Mouse (Mus musculus) cortical plate, adult 2 months (tissue): ENCODE data around the gene Tyw3. TPM values are rescaled to one million over a fixed set of nuclear protein-coding genes. Genes with fewer than 3 reads are reported as not detected.
"Not testable (repeated sequence)": the region's sequence is repeated elsewhere in the genome, so short reads cannot be mapped to it uniquely, and the experiment has no call there.

Experiments
- H3K27ac ChIP-seq: fragments of 200-500 bp; 2 replicates; pipeline ENCODE4 v1.5.1; 2012; ENCODE audit warnings: low read length, control low read depth, inconsistent platforms; ENCODE audit not compliant: insufficient read depth
- H3K4me1 ChIP-seq: fragments of 200-500 bp; 2 replicates; pipeline ENCODE4 v1.6.1; 2011; ENCODE audit warnings: low read length; ENCODE audit not compliant: control insufficient read depth, insufficient read depth
- H3K4me3 ChIP-seq: fragments of 200-500 bp; 2 replicates; pipeline ENCODE4 v1.5.1; 2011; ENCODE audit warnings: mild to moderate bottlenecking, low read length, control low read depth; ENCODE audit not compliant: insufficient read depth
- CTCF ChIP-seq: fragments of 200-500 bp; IDR thresholded peaks from 2 replicates; pipeline ENCODE4 v1.5.1; 2011; ENCODE audit warnings: mild to moderate bottlenecking, control low read depth, low read length; ENCODE audit not compliant: insufficient read depth; ENCODE audit errors: extremely low read depth
- POLR2A ChIP-seq: fragments of 200-500 bp; IDR thresholded peaks from 2 replicates; pipeline ENCODE4 v1.6.1; 2011; ENCODE audit warnings: mild to moderate bottlenecking, low read length, control low read depth; ENCODE audit not compliant: insufficient read depth; ENCODE audit errors: extremely low read depth
- polyA plus RNA-seq: library from polyadenylated mRNA; depleted of rRNA; stranded (reverse); fragments of >200 nt; gene quantifications from 2 replicates; pipeline ENCODE4 v1.2.3, GENCODE M21; 2012; rRNA removed

Gene Tyw3
- 17.7 and 20.7 TPM in 2 replicates for polyA plus RNA-seq

- peak within 1 kb of the TSS; percentile 67 for H3K27ac ChIP-seq
- TF ChIP-seq POLR2A (no peak; the same call in 1 of the 2 replicates), CTCF (peak; percentile 40)
Measured at GRCm38 (mm10) chr3:154596934-154597554, at the start of gene Tyw3. Tyw3 (minus strand) TSS chr3:154597104.

GRCm38 (mm10) chr3:154633091-154633490, 36.2 kb upstream of the Tyw3 start:
- Histone ChIP-seq H3K27ac (no peak overlapping the region), H3K4me3 (no peak overlapping the region), H3K4me1 (no peaks in the 10 kb centered on the region)
- no peak for TF ChIP-seq CTCF
- no peak for TF ChIP-seq POLR2A

More at GRCm38 (mm10) chr3:154596934-154597554, at the start of gene Tyw3:
- H3K4me3 ChIP-seq = peak within 1 kb of the TSS; percentile 77
- H3K4me1 ChIP-seq = peaks cover 4% of the 10 kb centered on the region

- not testable (repeated sequence) for H3K4me3 ChIP-seq, H3K4me1 ChIP-seq, H3K27ac ChIP-seq
Measured at GRCm38 (mm10) chr3:154631281-154631680, 34.4 kb upstream of the Tyw3 start.

GRCm38 (mm10) chr3:154628284-154628683, 31.4 kb upstream of the Tyw3 start:
- Histone ChIP-seq H3K27ac (no peak overlapping the region), H3K4me1 (no peaks in the 10 kb centered on the region), H3K4me3 (no peak overlapping the region)
- TF ChIP-seq POLR2A (no peak), CTCF (no peak)

GRCm38 (mm10) chr3:154616106-154616505, 19.2 kb upstream of the Tyw3 start:
- H3K4me3 ChIP-seq = no peak overlapping the region
- H3K27ac ChIP-seq = no peak overlapping the region
- H3K4me1 ChIP-seq = no peaks in the 10 kb centered on the region
- no peak for TF ChIP-seq CTCF
- no peak for TF ChIP-seq POLR2A

GRCm38 (mm10) chr3:154615304-154615703, 18.4 kb upstream of the Tyw3 start:
- Histone ChIP-seq H3K4me3 (no peak overlapping the region), H3K4me1 (no peaks in the 10 kb centered on the region), H3K27ac (no peak overlapping the region)
- TF ChIP-seq CTCF (no peak), POLR2A (no peak)

- no peak for TF ChIP-seq POLR2A
- no peak for TF ChIP-seq CTCF
- no peak overlapping the region for H3K4me3 ChIP-seq
- H3K4me1 ChIP-seq = no peaks in the 10 kb centered on the region
- H3K27ac ChIP-seq = no peak overlapping the region
Measured at GRCm38 (mm10) chr3:154614771-154615170, 17.9 kb upstream of the Tyw3 start.

- H3K4me1 ChIP-seq = no peaks in the 10 kb centered on the region
- H3K4me3 ChIP-seq = no peak overlapping the region
- H3K27ac ChIP-seq = no peak overlapping the region
- TF ChIP-seq POLR2A (no peak), CTCF (no peak)
Measured at GRCm38 (mm10) chr3:154611888-154612287, 15.0 kb upstream of the Tyw3 start.

- TF ChIP-seq CTCF (no peak), POLR2A (no peak)
Measured at GRCm38 (mm10) chr3:154607896-154608295, 11.0 kb upstream of the Tyw3 start.

GRCm38 (mm10) chr3:154604871-154605270, 8.0 kb upstream of the Tyw3 start:
- Histone ChIP-seq H3K4me3 (no peak overlapping the region), H3K27ac (no peak overlapping the region), H3K4me1 (no peaks in the 10 kb centered on the region)
- TF ChIP-seq POLR2A (no peak), CTCF (no peak)

More at GRCm38 (mm10) chr3:154607896-154608295, 11.0 kb upstream of the Tyw3 start:
- H3K27ac ChIP-seq = no peak overlapping the region
- no peaks in the 10 kb centered on the region for H3K4me1 ChIP-seq
- H3K4me3 ChIP-seq = no peak overlapping the region

GRCm38 (mm10) chr3:154602141-154602540, 5.2 kb upstream of the Tyw3 start:
- no peak overlapping the region for H3K27ac ChIP-seq
- peaks cover 2% of the 10 kb centered on the region for H3K4me1 ChIP-seq
- H3K4me3 ChIP-seq = no peak overlapping the region
- TF ChIP-seq POLR2A (no peak), CTCF (no peak)
